Mouse (Mus musculus): ENCODE measurements at regions not wholly inside any gene's neighbourhood (a gene's known extent, or its start where the extent isn't known, plus 50 kb on each side); places are given as distances from the start of the nearest gene placed in this dataset.

GRCm38 (mm10) chr2:45196511-45196910 is 79.3 kb upstream of the Zeb2 start:
- no peak overlapping the region for H3K4me2 ChIP-seq (replicated peaks; ENCODE audit: low read depth, low read length)
- no peak overlapping the region for H3K4me3 ChIP-seq (ENCODE audit: low read length)
- 91% methylated on average over 4 of the region's 4 CpGs for WGBS
- H3K9ac ChIP-seq (replicated peaks; ENCODE audit: low read length), result no peak overlapping the region
- no peaks in the 10 kb centered on the region for H3K36me3 ChIP-seq (ENCODE audit: insufficient read depth, low read length)
- H3K27me3 ChIP-seq (ENCODE audit: insufficient read depth, low read length), result no peaks in the 10 kb centered on the region
- H3K4me1 ChIP-seq (ENCODE audit: insufficient read depth, low read length), result no peaks in the 10 kb centered on the region
- H3K27ac ChIP-seq (ENCODE audit: low read length), result no peak overlapping the region
- ATAC-seq (ENCODE audit: low FRiP score, low TSS enrichment), result no peak
- H3K9me3 ChIP-seq (ENCODE audit: low read length), result no peaks in the 10 kb centered on the region

GRCm38 (mm10) chr2:45194335-45194734 is 77.1 kb upstream of the Zeb2 start:
- H3K27ac ChIP-seq (ENCODE audit: low read length), result no peak overlapping the region
- no peaks in the 10 kb centered on the region for H3K36me3 ChIP-seq (ENCODE audit: insufficient read depth, low read length)
- H3K9ac ChIP-seq (replicated peaks; ENCODE audit: low read length), result no peak overlapping the region
- H3K27me3 ChIP-seq (ENCODE audit: insufficient read depth, low read length), result no peaks in the 10 kb centered on the region
- 74% methylated on average over 7 of the region's 7 CpGs for WGBS
- no peak for ATAC-seq (ENCODE audit: low FRiP score, low TSS enrichment)
- H3K4me2 ChIP-seq (replicated peaks; ENCODE audit: low read depth, low read length), result no peak overlapping the region
- no peaks in the 10 kb centered on the region for H3K9me3 ChIP-seq (ENCODE audit: low read length)
- H3K4me1 ChIP-seq (ENCODE audit: insufficient read depth, low read length), result no peaks in the 10 kb centered on the region
- H3K4me3 ChIP-seq (ENCODE audit: low read length), result no peak overlapping the region

- no peaks in the 10 kb centered on the region for H3K27me3 ChIP-seq (ENCODE audit: insufficient read depth, low read length)
- no peak overlapping the region for H3K9ac ChIP-seq (replicated peaks; ENCODE audit: low read length)
- no peak for ATAC-seq (ENCODE audit: low FRiP score, low TSS enrichment)
- H3K36me3 ChIP-seq (ENCODE audit: insufficient read depth, low read length), result no peaks in the 10 kb centered on the region
- H3K4me2 ChIP-seq (replicated peaks; ENCODE audit: low read depth, low read length), result no peak overlapping the region
- no peaks in the 10 kb centered on the region for H3K9me3 ChIP-seq (ENCODE audit: low read length)
- H3K4me3 ChIP-seq (ENCODE audit: low read length), result no peak overlapping the region
- peak overlapping the region; percentile 77; the same call in 1 of the 2 replicates for H3K27ac ChIP-seq (ENCODE audit: low read length)
- H3K4me1 ChIP-seq (ENCODE audit: insufficient read depth, low read length), result peaks cover 16% of the 10 kb centered on the region; the same call in 1 of the 2 replicates
These were observed 68.4 kb upstream of the Zeb2 start for GRCm38 (mm10) chr2:45185621-45185999.

- Histone ChIP-seq H3K4me3 (ENCODE audit: low read length) (peak overlapping the region; percentile 27), H3K36me3 (ENCODE audit: insufficient read depth, low read length) (no peaks in the 10 kb centered on the region), H3K27ac (ENCODE audit: low read length) (peak overlapping the region; percentile 77), H3K9ac (replicated peaks; ENCODE audit: low read length) (peak overlapping the region; percentile 40; the same call in 1 of the 2 replicates), H3K27me3 (ENCODE audit: insufficient read depth, low read length) (no peaks in the 10 kb centered on the region), H3K9me3 (ENCODE audit: low read length) (no peaks in the 10 kb centered on the region), H3K4me1 (ENCODE audit: insufficient read depth, low read length) (peaks cover 16% of the 10 kb centered on the region; the same call in 1 of the 2 replicates), H3K4me2 (replicated peaks; ENCODE audit: low read depth, low read length) (peak overlapping the region; percentile 52)
- ATAC-seq (ENCODE audit: low FRiP score, low TSS enrichment), result peak; percentile 81
- WGBS, result 11% methylated on average over 18 of the region's 18 CpGs
These were observed 67.8 kb upstream of the Zeb2 start for GRCm38 (mm10) chr2:45184704-45185620.

- Histone ChIP-seq H3K9me3 (ENCODE audit: low read length) (no peaks in the 10 kb centered on the region), H3K9ac (replicated peaks; ENCODE audit: low read length) (no peak overlapping the region), H3K36me3 (ENCODE audit: insufficient read depth, low read length) (no peaks in the 10 kb centered on the region), H3K4me1 (ENCODE audit: insufficient read depth, low read length) (peaks cover 16% of the 10 kb centered on the region; the same call in 1 of the 2 replicates), H3K27ac (ENCODE audit: low read length) (no peak overlapping the region), H3K4me3 (ENCODE audit: low read length) (no peak overlapping the region), H3K4me2 (replicated peaks; ENCODE audit: low read depth, low read length) (no peak overlapping the region), H3K27me3 (ENCODE audit: insufficient read depth, low read length) (no peaks in the 10 kb centered on the region)
- ATAC-seq (ENCODE audit: low FRiP score, low TSS enrichment), result no peak; the same call in 1 of the 2 replicates
- 59% methylated on average over 6 of the region's 6 CpGs for WGBS
These were observed 67.0 kb upstream of the Zeb2 start for GRCm38 (mm10) chr2:45184149-45184548.

GRCm38 (mm10) chr2:45182876-45183275 is 65.7 kb upstream of the Zeb2 start:
- H3K4me2 ChIP-seq (replicated peaks; ENCODE audit: low read depth, low read length), result no peak overlapping the region
- no peaks in the 10 kb centered on the region for H3K9me3 ChIP-seq (ENCODE audit: low read length)
- H3K9ac ChIP-seq (replicated peaks; ENCODE audit: low read length), result no peak overlapping the region
- no peak overlapping the region for H3K4me3 ChIP-seq (ENCODE audit: low read length)
- peaks cover 20% of the 10 kb centered on the region; the same call in 1 of the 2 replicates for H3K4me1 ChIP-seq (ENCODE audit: insufficient read depth, low read length)
- no peak overlapping the region for H3K27ac ChIP-seq (ENCODE audit: low read length)
- H3K36me3 ChIP-seq (ENCODE audit: insufficient read depth, low read length), result no peaks in the 10 kb centered on the region
- no peak for ATAC-seq (ENCODE audit: low FRiP score, low TSS enrichment)
- no peaks in the 10 kb centered on the region for H3K27me3 ChIP-seq (ENCODE audit: insufficient read depth, low read length)
- 88% methylated on average over 1 of the region's 1 CpGs for WGBS

- H3K9me3 ChIP-seq (ENCODE audit: low read length), result no peaks in the 10 kb centered on the region
- peaks cover 20% of the 10 kb centered on the region; the same call in 1 of the 2 replicates for H3K4me1 ChIP-seq (ENCODE audit: insufficient read depth, low read length)
- no peak overlapping the region for H3K27ac ChIP-seq (ENCODE audit: low read length)
- no peaks in the 10 kb centered on the region for H3K27me3 ChIP-seq (ENCODE audit: insufficient read depth, low read length)
- no peak overlapping the region for H3K4me3 ChIP-seq (ENCODE audit: low read length)
- no peaks in the 10 kb centered on the region for H3K36me3 ChIP-seq (ENCODE audit: insufficient read depth, low read length)
- no peak overlapping the region for H3K4me2 ChIP-seq (replicated peaks; ENCODE audit: low read depth, low read length)
- no peak overlapping the region for H3K9ac ChIP-seq (replicated peaks; ENCODE audit: low read length)
- 68% methylated on average over 7 of the region's 7 CpGs for WGBS
- ATAC-seq (ENCODE audit: low FRiP score, low TSS enrichment), result no peak
These were observed 64.4 kb upstream of the Zeb2 start for GRCm38 (mm10) chr2:45181552-45181951.

GRCm38 (mm10) chr2:45178849-45179453 is 61.8 kb upstream of the Zeb2 start:
- H3K27ac ChIP-seq (ENCODE audit: low read length), result no peak overlapping the region
- ATAC-seq (ENCODE audit: low FRiP score, low TSS enrichment), result no peak
- H3K9ac ChIP-seq (replicated peaks; ENCODE audit: low read length), result no peak overlapping the region
- no peaks in the 10 kb centered on the region for H3K27me3 ChIP-seq (ENCODE audit: insufficient read depth, low read length)
- H3K36me3 ChIP-seq (ENCODE audit: insufficient read depth, low read length), result no peaks in the 10 kb centered on the region
- H3K9me3 ChIP-seq (ENCODE audit: low read length), result no peaks in the 10 kb centered on the region
- H3K4me2 ChIP-seq (replicated peaks; ENCODE audit: low read depth, low read length), result no peak overlapping the region
- no peak overlapping the region for H3K4me3 ChIP-seq (ENCODE audit: low read length)
- 94% methylated on average over 1 of the region's 1 CpGs for WGBS
- H3K4me1 ChIP-seq (ENCODE audit: insufficient read depth, low read length), result peaks cover 4% of the 10 kb centered on the region; the same call in 1 of the 2 replicates

GRCm38 (mm10) chr2:45172382-45172781 is 55.2 kb upstream of the Zeb2 start:
- Histone ChIP-seq H3K9ac (replicated peaks; ENCODE audit: low read length) (no peak overlapping the region), H3K4me2 (replicated peaks; ENCODE audit: low read depth, low read length) (no peak overlapping the region), H3K36me3 (ENCODE audit: insufficient read depth, low read length) (no peaks in the 10 kb centered on the region), H3K27me3 (ENCODE audit: insufficient read depth, low read length) (no peaks in the 10 kb centered on the region), H3K4me3 (ENCODE audit: low read length) (no peak overlapping the region), H3K4me1 (ENCODE audit: insufficient read depth, low read length) (no peaks in the 10 kb centered on the region), H3K27ac (ENCODE audit: low read length) (no peak overlapping the region), H3K9me3 (ENCODE audit: low read length) (no peaks in the 10 kb centered on the region)
- 91% methylated on average over 8 of the region's 8 CpGs for WGBS
- ATAC-seq (ENCODE audit: low FRiP score, low TSS enrichment), result no peak
